ENCODE assay signal across 17 mouse cellular contexts in the genomic region with DNA sequence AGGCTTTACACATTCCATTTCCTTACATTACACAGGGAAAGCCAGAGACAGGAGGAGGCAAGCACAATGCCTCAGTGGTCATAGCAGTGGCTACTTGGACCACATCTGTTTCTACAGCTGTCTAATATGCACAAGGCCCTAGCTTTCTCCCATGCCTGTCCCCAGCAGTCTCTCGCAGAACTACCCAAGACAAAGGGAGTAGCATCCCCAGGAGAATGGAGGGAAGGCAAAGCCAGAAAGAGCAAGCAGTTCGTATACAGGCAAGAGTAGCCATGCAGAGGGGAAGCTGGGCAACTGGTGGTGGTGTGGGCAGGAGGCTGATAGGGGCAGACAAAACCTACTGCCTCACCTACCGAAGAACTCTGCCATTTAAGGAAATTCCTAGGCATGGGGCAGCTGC. TPM values are rescaled to one million over a fixed set of nuclear protein-coding genes. Genes with fewer than 3 reads are reported as not detected.
A peak's percentile ranks its signal among the peaks of the same experiment; 100 is the strongest.
DNase-seq lines count a peak whose midpoint lies in the region; ATAC-seq lines count a peak whose summit lies in the region.
"Had no signal": no experiment of that assay in that cellular context is flagged by ENCODE, and none has a peak within 500 bp of the region (broad histone marks: within the 10 kb centered on the region; RNA-seq: fewer than 3 reads in every experiment).

No protein-coding gene starts in this region.

- no peak overlapping the region for H3K4me2 ChIP-seq in hindbrain, embryonic 13.5 days
- H3K4me2 ChIP-seq in hindbrain, embryonic 14.5 days (replicated peaks): no peak overlapping the region
- H3K4me2 ChIP-seq in liver, embryonic 11.5 days: no peak overlapping the region
- H3K4me2 ChIP-seq in liver, embryonic 12.5 days: no peak overlapping the region
- H3K4me2 ChIP-seq in midbrain, embryonic 11.5 days: no peak overlapping the region
- no peak overlapping the region for H3K4me2 ChIP-seq in midbrain, embryonic 15.5 days
- H3K4me2 ChIP-seq: embryonic facial prominence, embryonic 13.5 days; embryonic facial prominence, embryonic 15.5 days; forebrain, embryonic 12.5 days had no signal

- no peaks in the 10 kb centered on the region for H3K9me3 ChIP-seq in hindbrain, embryonic 13.5 days
- no peaks in the 10 kb centered on the region for H3K9me3 ChIP-seq in hindbrain, embryonic 14.5 days (ENCODE audit: control insufficient read depth, low read length)
- H3K9me3 ChIP-seq in liver, embryonic 11.5 days (ENCODE audit: control insufficient read depth, low read length): no peaks in the 10 kb centered on the region
- H3K9me3 ChIP-seq in liver, embryonic 12.5 days (replicated peaks): no peaks in the 10 kb centered on the region
- no peaks in the 10 kb centered on the region for H3K9me3 ChIP-seq in midbrain, embryonic 11.5 days (ENCODE audit: control insufficient read depth, low read length)
- no peaks in the 10 kb centered on the region for H3K9me3 ChIP-seq in midbrain, embryonic 15.5 days
- H3K9me3 ChIP-seq: embryonic facial prominence, embryonic 13.5 days; embryonic facial prominence, embryonic 15.5 days; forebrain, embryonic 10.5 days; forebrain, embryonic 12.5 days had no signal

- no peaks in the 10 kb centered on the region for H3K27me3 ChIP-seq in hindbrain, embryonic 13.5 days
- no peaks in the 10 kb centered on the region for H3K27me3 ChIP-seq in hindbrain, embryonic 14.5 days (ENCODE audit: control insufficient read depth, insufficient read depth, low read length)
- H3K27me3 ChIP-seq in liver, embryonic 11.5 days (replicated peaks; ENCODE audit: control insufficient read depth, insufficient read depth, low read length): no peaks in the 10 kb centered on the region
- H3K27me3 ChIP-seq in liver, embryonic 12.5 days (replicated peaks): no peaks in the 10 kb centered on the region
- H3K27me3 ChIP-seq in midbrain, embryonic 11.5 days (ENCODE audit: control insufficient read depth, insufficient read depth, low read length): no peaks in the 10 kb centered on the region
- no peaks in the 10 kb centered on the region for H3K27me3 ChIP-seq in midbrain, embryonic 15.5 days (replicated peaks)
- H3K27me3 ChIP-seq: embryonic facial prominence, embryonic 13.5 days; embryonic facial prominence, embryonic 15.5 days; forebrain, embryonic 12.5 days had no signal

- no peak for ATAC-seq in hindbrain, embryonic 13.5 days (ENCODE audit: low FRiP score)
- ATAC-seq in hindbrain, embryonic 14.5 days (ENCODE audit: low FRiP score): no peak
- no peak for ATAC-seq in liver, embryonic 11.5 days (replicated peaks; ENCODE audit: low FRiP score)
- no peak for ATAC-seq in liver, embryonic 12.5 days
- no peak for ATAC-seq in midbrain, embryonic 11.5 days (ENCODE audit: low FRiP score)
- no peak for ATAC-seq in midbrain, embryonic 15.5 days (replicated peaks)
- ATAC-seq: forebrain, embryonic 14.5 days had no signal

- peaks cover 46% of the 10 kb centered on the region for H3K36me3 ChIP-seq in hindbrain, embryonic 13.5 days
- peaks cover 44% of the 10 kb centered on the region for H3K36me3 ChIP-seq in hindbrain, embryonic 14.5 days (replicated peaks; ENCODE audit: control insufficient read depth, insufficient read depth)
- peaks cover 25% of the 10 kb centered on the region for H3K36me3 ChIP-seq in liver, embryonic 11.5 days (ENCODE audit: control insufficient read depth, insufficient read depth, low read length)
- H3K36me3 ChIP-seq in liver, embryonic 12.5 days: peaks cover 55% of the 10 kb centered on the region
- H3K36me3 ChIP-seq in midbrain, embryonic 11.5 days (ENCODE audit: control insufficient read depth, insufficient read depth, low read length): peaks cover 11% of the 10 kb centered on the region; the same call in 1 of the 2 replicates
- H3K36me3 ChIP-seq in midbrain, embryonic 15.5 days (replicated peaks): peaks cover 25% of the 10 kb centered on the region; the same call in 1 of the 2 replicates

- 93% methylated on average over 3 of the region's 3 CpGs for WGBS in hindbrain, embryonic 13.5 days
- 83% methylated on average over 3 of the region's 3 CpGs for WGBS in hindbrain, embryonic 14.5 days
- 91% methylated on average over 3 of the region's 3 CpGs for WGBS in liver, embryonic 11.5 days
- WGBS in liver, embryonic 12.5 days (ENCODE audit: insufficient replicate concordance): 88% methylated on average over 3 of the region's 3 CpGs
- 88% methylated on average over 3 of the region's 3 CpGs for WGBS in midbrain, embryonic 11.5 days
- 96% methylated on average over 3 of the region's 3 CpGs for WGBS in midbrain, embryonic 15.5 days

- no peak for DNase-seq in hindbrain, embryonic 14.5 days (ENCODE audit: low spot score)
- no peak for DNase-seq in liver, embryonic 11.5 days (ENCODE audit: low spot score)
- DNase-seq in midbrain, embryonic 11.5 days (ENCODE audit: low spot score, missing footprints): peak; percentile 78
- peak; percentile 6 for DNase-seq in urinary bladder, postnatal 10 days (ENCODE audit: low spot score)
- DNase-seq in urinary bladder, adult 2 months (ENCODE audit: low spot score): no peak
- DNase-seq: cerebellum, adult 11 months; cerebellum, adult 8-10 months; cerebellum, postnatal 36 days had no signal

- no peak overlapping the region for H3K4me3 ChIP-seq in hindbrain, embryonic 13.5 days
- H3K4me3 ChIP-seq in hindbrain, embryonic 14.5 days (replicated peaks; ENCODE audit: low read length): no peak overlapping the region
- no peak overlapping the region; the same call in 1 of the 2 replicates for H3K4me3 ChIP-seq in liver, embryonic 11.5 days (ENCODE audit: low read depth, low read length)
- no peak overlapping the region for H3K4me3 ChIP-seq in liver, embryonic 12.5 days
- H3K4me3 ChIP-seq in midbrain, embryonic 11.5 days (ENCODE audit: low read depth, low read length): no peak overlapping the region
- H3K4me3 ChIP-seq in midbrain, embryonic 15.5 days: no peak overlapping the region
- H3K4me3 ChIP-seq: embryonic facial prominence, embryonic 13.5 days; embryonic facial prominence, embryonic 15.5 days; erythroblast, embryonic 14.5 days; forebrain, embryonic 10.5 days; forebrain, embryonic 12.5 days had no signal

- H3K9ac ChIP-seq in hindbrain, embryonic 13.5 days: 0 out of 2 replicates have a peak overlapping the region, but pooled peaks have one; percentile 31
- no peak overlapping the region for H3K9ac ChIP-seq in hindbrain, embryonic 14.5 days
- H3K9ac ChIP-seq in liver, embryonic 11.5 days (ENCODE audit: low read depth, low read length): peak overlapping the region; percentile 21; the same call in 1 of the 2 replicates
- H3K9ac ChIP-seq in liver, embryonic 12.5 days: no peak overlapping the region
- H3K9ac ChIP-seq in midbrain, embryonic 11.5 days (ENCODE audit: low read length): no peak overlapping the region
- H3K9ac ChIP-seq in midbrain, embryonic 15.5 days: no peak overlapping the region
- H3K9ac ChIP-seq: embryonic facial prominence, embryonic 13.5 days; embryonic facial prominence, embryonic 15.5 days; forebrain, embryonic 12.5 days had no signal

- no peak overlapping the region for H3K27ac ChIP-seq in hindbrain, embryonic 13.5 days
- H3K27ac ChIP-seq in hindbrain, embryonic 14.5 days: no peak overlapping the region
- H3K27ac ChIP-seq in liver, embryonic 11.5 days (ENCODE audit: low read depth, low read length): no peak overlapping the region
- H3K27ac ChIP-seq in liver, embryonic 12.5 days: no peak overlapping the region
- H3K27ac ChIP-seq in midbrain, embryonic 11.5 days (ENCODE audit: low read depth, low read length): no peak overlapping the region
- no peak overlapping the region for H3K27ac ChIP-seq in midbrain, embryonic 15.5 days
- H3K27ac ChIP-seq: embryonic facial prominence, embryonic 13.5 days; embryonic facial prominence, embryonic 15.5 days; forebrain, embryonic 10.5 days; forebrain, embryonic 12.5 days had no signal

- peaks cover 50% of the 10 kb centered on the region for H3K4me1 ChIP-seq in hindbrain, embryonic 13.5 days (replicated peaks)
- peaks cover 36% of the 10 kb centered on the region for H3K4me1 ChIP-seq in hindbrain, embryonic 14.5 days (replicated peaks; ENCODE audit: control insufficient read depth, insufficient read depth, low read length)
- H3K4me1 ChIP-seq in liver, embryonic 11.5 days (replicated peaks; ENCODE audit: control insufficient read depth, insufficient read depth, low read length): peaks cover 21% of the 10 kb centered on the region
- H3K4me1 ChIP-seq in liver, embryonic 12.5 days: peaks cover 49% of the 10 kb centered on the region
- peaks cover 26% of the 10 kb centered on the region for H3K4me1 ChIP-seq in midbrain, embryonic 11.5 days (ENCODE audit: control insufficient read depth, insufficient read depth, low read length)
- peaks cover 43% of the 10 kb centered on the region for H3K4me1 ChIP-seq in midbrain, embryonic 15.5 days

RNA-seq across cellular contexts. Expression of a gene that starts 3.8 kb away (rescaled TPM):
- 28.2 and 29.5 TPM in 2 replicates for polyA plus RNA-seq in hindbrain, embryonic 13.5 days (2015; fragmentation: Nextera tagmentation; extraction: Ambion mirVana)
- polyA plus RNA-seq in hindbrain, embryonic 14.5 days (2014; fragmentation: Nextera tagmentation; extraction: Ambion mirVana): 15.1 and 15.9 TPM in 2 replicates
- polyA plus RNA-seq in liver, embryonic 11.5 days (2014; fragmentation: Nextera tagmentation; extraction: Ambion mirVana): 15.8 and 16.8 TPM in 2 replicates
- 21.6 and 23.8 TPM in 2 replicates for polyA plus RNA-seq in liver, embryonic 12.5 days (2016; fragmentation: Nextera tagmentation; extraction: Ambion mirVana)
- 11.6 and 15.2 TPM in 2 replicates for polyA plus RNA-seq in midbrain, embryonic 11.5 days (2014; fragmentation: Nextera tagmentation; extraction: Ambion mirVana)
- 34.9 and 35.1 TPM in 2 replicates for polyA plus RNA-seq in midbrain, embryonic 15.5 days (2015; fragmentation: Nextera tagmentation; extraction: Ambion mirVana)
- 15.7 and 16.3 TPM in 2 replicates for polyA plus RNA-seq in urinary bladder, adult 2 months (2012; rRNA removed)

RNA-seq across cellular contexts. Expression of a gene that starts 4.0 kb away (rescaled TPM):
- 139 and 140 TPM in 2 replicates for polyA plus RNA-seq in hindbrain, embryonic 13.5 days (2015; fragmentation: Nextera tagmentation; extraction: Ambion mirVana)
- polyA plus RNA-seq in hindbrain, embryonic 14.5 days (2014; fragmentation: Nextera tagmentation; extraction: Ambion mirVana): 113 TPM in 2 replicates
- polyA plus RNA-seq in liver, embryonic 11.5 days (2014; fragmentation: Nextera tagmentation; extraction: Ambion mirVana): 34.8 and 39.1 TPM in 2 replicates
- 30.0 and 32.1 TPM in 2 replicates for polyA plus RNA-seq in liver, embryonic 12.5 days (2016; fragmentation: Nextera tagmentation; extraction: Ambion mirVana)
- polyA plus RNA-seq in midbrain, embryonic 11.5 days (2014; fragmentation: Nextera tagmentation; extraction: Ambion mirVana): 96.5 and 99.5 TPM in 2 replicates
- 144 and 152 TPM in 2 replicates for polyA plus RNA-seq in midbrain, embryonic 15.5 days (2015; fragmentation: Nextera tagmentation; extraction: Ambion mirVana)
- polyA plus RNA-seq in urinary bladder, adult 2 months (2012; rRNA removed): 28.6 and 32.5 TPM in 2 replicates

RNA-seq across cellular contexts. Expression of a gene that starts 4.1 kb away (rescaled TPM):
- 506 and 509 TPM in 2 replicates for polyA plus RNA-seq in hindbrain, embryonic 13.5 days (2015; fragmentation: Nextera tagmentation; extraction: Ambion mirVana)
- 439 and 494 TPM in 2 replicates for polyA plus RNA-seq in hindbrain, embryonic 14.5 days (2014; fragmentation: Nextera tagmentation; extraction: Ambion mirVana)
- 874 and 991 TPM in 2 replicates for polyA plus RNA-seq in liver, embryonic 11.5 days (2014; fragmentation: Nextera tagmentation; extraction: Ambion mirVana)
- 560 and 587 TPM in 2 replicates for polyA plus RNA-seq in liver, embryonic 12.5 days (2016; fragmentation: Nextera tagmentation; extraction: Ambion mirVana)
- polyA plus RNA-seq in midbrain, embryonic 11.5 days (2014; fragmentation: Nextera tagmentation; extraction: Ambion mirVana): 631 and 654 TPM in 2 replicates
- polyA plus RNA-seq in midbrain, embryonic 15.5 days (2015; fragmentation: Nextera tagmentation; extraction: Ambion mirVana): 421 and 428 TPM in 2 replicates
- 1,359 and 1,515 TPM in 2 replicates for polyA plus RNA-seq in urinary bladder, adult 2 months (2012; rRNA removed)

RNA-seq across cellular contexts. Expression of a gene that starts 9.7 kb away (rescaled TPM):
- polyA plus RNA-seq in hindbrain, embryonic 13.5 days (2015; fragmentation: Nextera tagmentation; extraction: Ambion mirVana): 55.7 and 56.0 TPM in 2 replicates
- 44.1 and 45.2 TPM in 2 replicates for polyA plus RNA-seq in hindbrain, embryonic 14.5 days (2014; fragmentation: Nextera tagmentation; extraction: Ambion mirVana)
- polyA plus RNA-seq in liver, embryonic 11.5 days (2014; fragmentation: Nextera tagmentation; extraction: Ambion mirVana): 61.5 and 64.7 TPM in 2 replicates
- polyA plus RNA-seq in liver, embryonic 12.5 days (2016; fragmentation: Nextera tagmentation; extraction: Ambion mirVana): 46.3 and 48.1 TPM in 2 replicates
- polyA plus RNA-seq in midbrain, embryonic 11.5 days (2014; fragmentation: Nextera tagmentation; extraction: Ambion mirVana): 46.5 and 48.4 TPM in 2 replicates
- 58.4 and 63.5 TPM in 2 replicates for polyA plus RNA-seq in midbrain, embryonic 15.5 days (2015; fragmentation: Nextera tagmentation; extraction: Ambion mirVana)
- 43.1 and 48.2 TPM in 2 replicates for polyA plus RNA-seq in urinary bladder, adult 2 months (2012; rRNA removed)

RNA-seq across cellular contexts. Expression of a gene that starts 9.9 kb away (rescaled TPM):
- 77.4 and 85.5 TPM in 2 replicates for polyA plus RNA-seq in hindbrain, embryonic 13.5 days (2015; fragmentation: Nextera tagmentation; extraction: Ambion mirVana)
- 80.3 and 86.9 TPM in 2 replicates for polyA plus RNA-seq in hindbrain, embryonic 14.5 days (2014; fragmentation: Nextera tagmentation; extraction: Ambion mirVana)
- 56.5 and 58.3 TPM in 2 replicates for polyA plus RNA-seq in liver, embryonic 11.5 days (2014; fragmentation: Nextera tagmentation; extraction: Ambion mirVana)
- polyA plus RNA-seq in liver, embryonic 12.5 days (2016; fragmentation: Nextera tagmentation; extraction: Ambion mirVana): 41.6 and 42.5 TPM in 2 replicates
- 49.0 and 54.0 TPM in 2 replicates for polyA plus RNA-seq in midbrain, embryonic 11.5 days (2014; fragmentation: Nextera tagmentation; extraction: Ambion mirVana)
- polyA plus RNA-seq in midbrain, embryonic 15.5 days (2015; fragmentation: Nextera tagmentation; extraction: Ambion mirVana): 83.4 and 85.4 TPM in 2 replicates
- 92.5 and 103 TPM in 2 replicates for polyA plus RNA-seq in urinary bladder, adult 2 months (2012; rRNA removed)

Comparison
In these comparisons a context has a peak if more than half of its experiments do, and no peak if none do; other contexts are left out.
1. H3K9ac ChIP-seq: peak in hindbrain, embryonic 13.5 days (single experiment) and liver, embryonic 11.5 days (single experiment); none in hindbrain, embryonic 14.5 days (single experiment), liver, embryonic 12.5 days (single experiment), midbrain, embryonic 11.5 days (single experiment) and midbrain, embryonic 15.5 days (single experiment).
2. DNase-seq: peak in midbrain, embryonic 11.5 days (single experiment) and urinary bladder, postnatal 10 days (single experiment); none in hindbrain, embryonic 14.5 days (single experiment), liver, embryonic 11.5 days (single experiment) and urinary bladder, adult 2 months (single experiment).